Mouse (Mus musculus): ENCODE data around the gene Sptbn4.

GRCm38 (mm10) chr7:27378431-27378830, 69.1 kb downstream of the Sptbn4 start:
- peak; percentile 72 for TF ChIP-seq CTCF (IDR thresholded peaks at IDR 0.05; ENCODE audit: borderline replicate concordance, extremely low read depth, insufficient read depth, insufficient read length)
- TF ChIP-seq POLR2A (IDR thresholded peaks at IDR 0.05; ENCODE audit: borderline replicate concordance, extremely low read depth, insufficient read depth, insufficient read length, poor library complexity, severe bottlenecking), result no peak

Data from brain, embryonic 14.5 days (tissue).